Mouse (Mus musculus): ENCODE results near the gene Pip4k2a.

GRCm38 (mm10) chr2:18856461-18856860 is 141.5 kb downstream of the Pip4k2a start:
- TF ChIP-seq CTCF (IDR thresholded peaks at IDR 0.05; ENCODE audit: insufficient read depth, low read length) (no peak), POLR2A (IDR thresholded peaks at IDR 0.05; ENCODE audit: borderline replicate concordance, extremely low read depth, low read depth, low read length) (no peak)

Data from lung, adult 2 months (tissue).